Mouse (Mus musculus) intestine, embryonic 14.5 days (tissue): ENCODE data around the gene Irf8. TPM values are rescaled to one million over a fixed set of nuclear protein-coding genes. Genes with fewer than 3 reads are reported as not detected.

Experiments
- ATAC-seq: fragments of 200-750 bp; cut with Nextera tagmentation; replicated peaks from 2 replicates; pipeline ENCODE4 v1.8.0; 2017; ENCODE audit warnings: low read depth, moderate number of reproducible peaks, moderate TSS enrichment, moderate library complexity; ENCODE audit not compliant: low FRiP score, low TSS enrichment
- DNase-seq: peaks from one replicate; pipeline ENCODE4 v3.0.0-alpha.2; 2018; ENCODE audit warnings: low spot score
- H3K27ac ChIP-seq: fragments of 300-500 bp; sonication (generic); 2 replicates; pipeline ENCODE4 v1.5.1; 2014; ENCODE audit warnings: low read depth, mild to moderate bottlenecking, control low read depth
- H3K27me3 ChIP-seq: fragments of 300-500 bp; sonication (generic); replicated peaks from 2 replicates; pipeline ENCODE4 v1.6.1; 2014; ENCODE audit warnings: low read length, control low read depth; ENCODE audit not compliant: control insufficient read depth, insufficient read depth
- H3K36me3 ChIP-seq: fragments of 300-500 bp; sonication (generic); 2 replicates; pipeline ENCODE4 v1.6.1; 2014; ENCODE audit warnings: low read length, control low read depth; ENCODE audit not compliant: control insufficient read depth, insufficient read depth
- H3K4me1 ChIP-seq: fragments of 300-500 bp; sonication (generic); replicated peaks from 2 replicates; pipeline ENCODE4 v1.6.1; 2014; ENCODE audit warnings: low read length, control low read depth, mixed read lengths; ENCODE audit not compliant: control insufficient read depth, insufficient read depth
- H3K4me2 ChIP-seq: fragments of 300-500 bp; sonication (generic); 2 replicates; pipeline ENCODE4 v1.6.1; 2014; ENCODE audit warnings: low read length
- H3K4me3 ChIP-seq: fragments of 300-500 bp; sonication (generic); 2 replicates; pipeline ENCODE4 v1.5.1; 2014; ENCODE audit warnings: low read depth, low read length, control low read depth, mixed read lengths
- H3K9ac ChIP-seq: fragments of 300-500 bp; sonication (generic); 2 replicates; pipeline ENCODE4 v1.6.1; 2014; ENCODE audit warnings: mild to moderate bottlenecking, low read length
- H3K9me3 ChIP-seq: fragments of 300-500 bp; sonication (generic); 2 replicates; pipeline ENCODE4 v1.6.1; 2016; ENCODE audit warnings: low read length, control low read depth; ENCODE audit not compliant: control insufficient read depth
- WGBS: fragments of 180-500 bp; shearing (Covaris S2); extraction: QIAGEN DNeasy Blood & Tissue Kit; methylation state at CpG from one replicate; pipeline ENCODE4 v1.1.7; 2014; 5-methylcytosine and 5-hydroxymethylcytosine counted together
- polyA plus RNA-seq: library from polyadenylated mRNA; unstranded; fragments of >200 nt; fragmentation: Nextera tagmentation; extraction: Ambion mirVana; gene quantifications from 2 replicates; pipeline ENCODE4 v1.2.1, GENCODE M21; 2014

Irf8 gene
- polyA plus RNA-seq, 1 experiment from 2014 or later = 32.2 TPM

GRCm38 (mm10) chr8:120750616-120751015, 14.5 kb downstream of the Irf8 start:
- Histone ChIP-seq H3K4me1 (peaks cover 26% of the 10 kb centered on the region), H3K4me3 (no peak overlapping the region), H3K9ac (no peak overlapping the region), H3K4me2 (no peak overlapping the region), H3K36me3 (peaks cover 7% of the 10 kb centered on the region), H3K27me3 (no peaks in the 10 kb centered on the region), H3K9me3 (no peaks in the 10 kb centered on the region), H3K27ac (no peak overlapping the region)
- no peak for DNase-seq
- WGBS = 81% methylated on average over 9 of the region's 9 CpGs
- no peak for ATAC-seq

GRCm38 (mm10) chr8:120751226-120752081, 15.3 kb downstream of the Irf8 start:
- ATAC-seq (peak; percentile 18; the same call in 1 of the 2 replicates), DNase-seq (no peak)
- Histone ChIP-seq H3K4me1 (peaks cover 28% of the 10 kb centered on the region), H3K9ac (no peak overlapping the region), H3K4me2 (peak overlapping the region; percentile 30), H3K27ac (peak overlapping the region; percentile 87), H3K4me3 (no peak overlapping the region), H3K9me3 (no peaks in the 10 kb centered on the region), H3K27me3 (no peaks in the 10 kb centered on the region), H3K36me3 (peaks cover 7% of the 10 kb centered on the region)
- WGBS = 56% methylated on average over 21 of the region's 21 CpGs

GRCm38 (mm10) chr8:120752082-120752452, 15.9 kb downstream of the Irf8 start:
- Histone ChIP-seq H3K27me3 (no peaks in the 10 kb centered on the region), H3K4me1 (peaks cover 28% of the 10 kb centered on the region), H3K36me3 (peaks cover 7% of the 10 kb centered on the region), H3K4me3 (no peak overlapping the region), H3K9me3 (no peaks in the 10 kb centered on the region), H3K4me2 (peak overlapping the region; percentile 30), H3K9ac (no peak overlapping the region), H3K27ac (peak overlapping the region; percentile 87)
- DNase-seq (peak; percentile 77), ATAC-seq (peak; percentile 73)
- WGBS = 1% methylated on average over 12 of the region's 12 CpGs

GRCm38 (mm10) chr8:120753476-120753875, 17.3 kb downstream of the Irf8 start:
- Histone ChIP-seq H3K4me2 (no peak overlapping the region), H3K27ac (no peak overlapping the region), H3K9me3 (no peaks in the 10 kb centered on the region), H3K27me3 (no peaks in the 10 kb centered on the region), H3K4me1 (peaks cover 28% of the 10 kb centered on the region), H3K4me3 (no peak overlapping the region), H3K36me3 (peaks cover 7% of the 10 kb centered on the region; the same call in 1 of the 2 replicates), H3K9ac (no peak overlapping the region)
- DNase-seq (no peak), ATAC-seq (no peak)
- whole genome bisulfite sequencing = 96% methylated on average over 22 of the region's 22 CpGs

- peaks cover 28% of the 10 kb centered on the region for H3K4me1 ChIP-seq
- H3K4me3 ChIP-seq = no peak overlapping the region
- H3K9ac ChIP-seq = no peak overlapping the region
- no peaks in the 10 kb centered on the region for H3K27me3 ChIP-seq
- no peak overlapping the region for H3K27ac ChIP-seq
- ATAC-seq = no peak
- no peak overlapping the region for H3K4me2 ChIP-seq
- H3K36me3 ChIP-seq = 0 out of 2 replicates have a peak, but pooled peaks cover 5% of the 10 kb centered on the region
- no peak for DNase-seq
- 46% methylated on average over 19 of the region's 19 CpGs for WGBS
- no peaks in the 10 kb centered on the region for H3K9me3 ChIP-seq
Measured at GRCm38 (mm10) chr8:120755306-120756297, 19.4 kb downstream of the Irf8 start.

GRCm38 (mm10) chr8:120758005-120758404, 21.8 kb downstream of the Irf8 start:
- H3K4me2 ChIP-seq = no peak overlapping the region
- H3K27me3 ChIP-seq = no peaks in the 10 kb centered on the region
- no peaks in the 10 kb centered on the region for H3K9me3 ChIP-seq
- H3K36me3 ChIP-seq = 0 out of 2 replicates have a peak, but pooled peaks cover 5% of the 10 kb centered on the region
- no peak overlapping the region for H3K9ac ChIP-seq
- 63% methylated on average over 4 of the region's 4 CpGs for WGBS
- H3K27ac ChIP-seq = no peak overlapping the region
- H3K4me1 ChIP-seq = 0 out of 2 replicates have a peak, but pooled peaks cover 7% of the 10 kb centered on the region
- ATAC-seq = no peak
- DNase-seq = no peak
- H3K4me3 ChIP-seq = no peak overlapping the region

GRCm38 (mm10) chr8:120759847-120760246, 23.7 kb downstream of the Irf8 start:
- Histone ChIP-seq H3K27ac (no peak overlapping the region), H3K36me3 (no peaks in the 10 kb centered on the region), H3K9ac (no peak overlapping the region), H3K4me3 (no peak overlapping the region), H3K9me3 (no peaks in the 10 kb centered on the region), H3K4me2 (no peak overlapping the region), H3K4me1 (0 out of 2 replicates have a peak, but pooled peaks cover 7% of the 10 kb centered on the region), H3K27me3 (no peaks in the 10 kb centered on the region)
- ATAC-seq = no peak
- DNase-seq = no peak
- WGBS = 87% methylated on average over 6 of the region's 6 CpGs

- DNase-seq = no peak
- Histone ChIP-seq H3K9ac (no peak overlapping the region), H3K4me1 (0 out of 2 replicates have a peak, but pooled peaks cover 5% of the 10 kb centered on the region), H3K9me3 (no peaks in the 10 kb centered on the region), H3K4me3 (no peak overlapping the region), H3K27me3 (no peaks in the 10 kb centered on the region), H3K36me3 (no peaks in the 10 kb centered on the region), H3K27ac (no peak overlapping the region), H3K4me2 (no peak overlapping the region)
- 78% methylated on average over 19 of the region's 19 CpGs for WGBS
- no peak for ATAC-seq
Measured at GRCm38 (mm10) chr8:120760341-120761215, 24.4 kb downstream of the Irf8 start.
